Mouse (Mus musculus) frontal cortex, adult (tissue): Measurements from ENCODE around the gene Spata33.

Experiments used
- ATAC-seq: cut with Nextera tagmentation; 2 replicates; pipeline ENCODE4 v1.9.2; 2017; ENCODE audit warnings: mild to moderate bottlenecking, moderate library complexity, mixed read lengths; ENCODE audit not compliant: low TSS enrichment

Gene Spata33

DNA sequence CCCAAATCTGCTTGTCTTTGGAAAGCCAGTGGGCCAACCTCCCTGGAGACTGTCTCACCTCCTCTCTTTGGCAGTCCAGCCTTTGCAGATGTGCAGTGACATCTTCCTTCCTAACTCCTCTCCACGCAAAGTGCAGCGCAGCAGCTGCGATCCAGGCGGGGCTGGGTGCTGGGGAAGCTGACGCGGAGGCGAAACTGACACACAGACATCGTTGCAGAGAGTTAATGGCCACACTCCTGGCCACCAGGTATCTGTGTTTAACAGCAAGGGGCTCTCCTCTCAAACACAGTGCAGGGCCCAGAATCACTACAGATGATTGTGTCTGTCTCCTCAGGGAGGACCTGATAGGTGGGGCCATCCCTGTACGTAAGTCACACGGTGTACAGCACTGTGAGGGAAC is 58.5 kb downstream of the Spata33 start:
- peak; percentile 34; the same call in 1 of the 2 replicates for ATAC-seq
